Mouse (Mus musculus) heart, embryonic 11.5 days (tissue): ENCODE measurements around the gene Osgin1. TPM values are rescaled to one million over a fixed set of nuclear protein-coding genes. Genes with fewer than 3 reads are reported as not detected.

Experiments used
- ATAC-seq: fragments of 200-750 bp; cut with Nextera tagmentation; replicated peaks from 2 replicates; pipeline ENCODE4 v1.8.0; 2017; ENCODE audit warnings: moderate library complexity; ENCODE audit not compliant: insufficient number of reproducible peaks, low FRiP score, low TSS enrichment
- H3K27ac ChIP-seq: fragments of 300-500 bp; sonication (generic); 2 replicates; pipeline ENCODE4 v1.5.1; 2014; ENCODE audit warnings: mild to moderate bottlenecking, low read depth, low read length
- H3K27me3 ChIP-seq: fragments of 300-500 bp; sonication (generic); 2 replicates; pipeline ENCODE4 v1.6.1; 2014; ENCODE audit warnings: mild to moderate bottlenecking, low read length, mixed read lengths; ENCODE audit not compliant: control insufficient read depth, insufficient read depth
- H3K36me3 ChIP-seq: fragments of 300-500 bp; sonication (generic); 2 replicates; pipeline ENCODE4 v1.6.1; 2014; ENCODE audit warnings: mild to moderate bottlenecking, low read length, moderate library complexity, mixed read lengths; ENCODE audit not compliant: control insufficient read depth, insufficient read depth
- H3K4me1 ChIP-seq: fragments of 300-500 bp; sonication (generic); 2 replicates; pipeline ENCODE4 v1.6.1; 2014; ENCODE audit warnings: low read length; ENCODE audit not compliant: control insufficient read depth, insufficient read depth
- H3K4me2 ChIP-seq: fragments of 300-500 bp; sonication (generic); 2 replicates; pipeline ENCODE4 v1.6.1; 2014; ENCODE audit warnings: mild to moderate bottlenecking, moderate library complexity
- H3K4me3 ChIP-seq: fragments of 300-500 bp; sonication (generic); 2 replicates; pipeline ENCODE4 v1.5.1; 2014; ENCODE audit warnings: low read depth, low read length
- H3K9ac ChIP-seq: fragments of 300-500 bp; sonication (generic); 2 replicates; pipeline ENCODE4 v1.6.1; 2014; ENCODE audit warnings: mild to moderate bottlenecking, low read depth, low read length, moderate library complexity
- H3K9me3 ChIP-seq: fragments of 300-500 bp; sonication (generic); replicated peaks from 2 replicates; pipeline ENCODE4 v1.6.1; 2016; ENCODE audit warnings: low read length; ENCODE audit not compliant: control insufficient read depth
- WGBS: fragments of 180-500 bp; shearing (Covaris S2); extraction: QIAGEN DNeasy Blood & Tissue Kit; methylation state at CpG from one replicate; pipeline ENCODE4 v1.1.7; 2014; ENCODE audit not compliant: insufficient replicate concordance; 5-methylcytosine and 5-hydroxymethylcytosine counted together
- polyA plus RNA-seq: library from polyadenylated mRNA; unstranded; fragments of >200 nt; fragmentation: Nextera tagmentation; extraction: Ambion mirVana; gene quantifications from 2 replicates; pipeline ENCODE4 v1.2.1, GENCODE M21; 2014

Gene Osgin1
- polyA plus RNA-seq, 1 experiment from 2014 or later = 0.94 TPM

DNA sequence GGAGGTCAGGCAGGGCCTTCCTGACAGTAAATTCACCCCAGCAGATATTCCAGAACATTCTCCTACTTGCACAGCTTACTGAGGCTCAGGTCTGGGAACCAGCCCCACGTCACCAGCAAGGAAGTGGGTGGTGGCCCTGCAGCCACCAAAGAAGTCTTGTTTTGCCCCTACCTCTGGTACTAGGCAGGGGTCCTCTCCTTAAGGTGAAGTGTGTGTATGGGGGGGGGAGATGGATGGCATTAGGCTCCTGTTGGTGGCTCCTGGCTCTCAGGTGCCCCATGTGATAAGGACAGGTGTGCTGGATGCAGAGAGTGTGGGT, 7.0 kb downstream of the Osgin1 start:
- Histone ChIP-seq H3K27me3 (peaks cover 26% of the 10 kb centered on the region), H3K4me2 (peak overlapping the region; percentile 48; the same call in 1 of the 2 replicates), H3K4me1 (peaks cover 9% of the 10 kb centered on the region; the same call in 1 of the 2 replicates), H3K27ac (no peak overlapping the region), H3K36me3 (no peaks in the 10 kb centered on the region), H3K9ac (no peak overlapping the region), H3K4me3 (no peak overlapping the region), H3K9me3 (no peaks in the 10 kb centered on the region)
- 48% methylated on average over 1 of the region's 1 CpGs for WGBS
- ATAC-seq = no peak

DNA sequence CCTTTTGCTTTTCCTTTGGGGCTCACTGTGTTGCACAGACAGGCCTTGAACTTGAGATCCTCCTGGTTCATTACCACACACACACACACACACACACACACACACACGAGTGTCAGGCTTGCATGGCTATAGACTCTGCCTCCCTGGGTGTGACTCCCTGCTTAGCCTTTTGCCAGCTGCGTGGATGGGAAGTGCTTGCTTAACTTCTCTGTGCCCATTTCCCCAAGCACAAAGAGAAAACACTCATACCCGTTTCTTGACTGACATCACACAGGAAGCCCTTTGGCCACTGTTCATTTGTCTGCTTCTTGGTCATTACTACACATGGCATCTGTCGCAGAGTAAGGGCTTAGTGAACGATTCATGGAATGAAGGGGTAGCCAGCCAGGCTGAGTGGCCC, 8.1 kb downstream of the Osgin1 start:
- H3K27me3 ChIP-seq = peaks cover 31% of the 10 kb centered on the region
- no peak overlapping the region for H3K4me2 ChIP-seq
- H3K9ac ChIP-seq = no peak overlapping the region
- H3K36me3 ChIP-seq = no peaks in the 10 kb centered on the region
- no peak for ATAC-seq
- peaks cover 6% of the 10 kb centered on the region; the same call in 1 of the 2 replicates for H3K4me1 ChIP-seq
- no peaks in the 10 kb centered on the region for H3K9me3 ChIP-seq
- no peak overlapping the region for H3K4me3 ChIP-seq
- no peak overlapping the region for H3K27ac ChIP-seq
- WGBS = 60% methylated on average over 5 of the region's 5 CpGs

DNA sequence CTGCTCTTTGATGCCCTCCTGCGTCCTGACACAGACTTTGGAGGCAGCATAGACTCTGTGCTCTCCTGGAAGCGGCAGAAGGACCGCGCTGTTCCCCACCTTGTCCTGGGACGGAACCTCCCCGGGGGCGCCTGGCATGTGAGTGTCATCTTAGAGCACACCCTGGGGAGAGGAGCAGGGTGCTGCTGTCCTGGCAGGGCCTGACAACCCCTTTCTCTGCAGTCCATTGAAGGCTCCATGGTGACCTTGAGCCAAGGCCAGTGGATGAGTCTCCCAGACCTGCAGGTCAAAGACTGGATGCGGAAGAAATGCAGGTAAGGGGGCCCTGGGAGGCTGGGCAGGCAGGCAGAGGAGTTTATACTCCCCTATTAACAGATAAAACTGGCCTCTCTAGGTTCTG, 9.0 kb downstream of the Osgin1 start:
- Histone ChIP-seq H3K36me3 (no peaks in the 10 kb centered on the region), H3K27ac (no peak overlapping the region), H3K4me1 (0 out of 2 replicates have a peak, but pooled peaks cover 2% of the 10 kb centered on the region), H3K4me2 (no peak overlapping the region), H3K4me3 (no peak overlapping the region), H3K27me3 (peaks cover 40% of the 10 kb centered on the region), H3K9ac (no peak overlapping the region), H3K9me3 (no peaks in the 10 kb centered on the region)
- no peak for ATAC-seq
- 91% methylated on average over 8 of the region's 8 CpGs for WGBS

DNA sequence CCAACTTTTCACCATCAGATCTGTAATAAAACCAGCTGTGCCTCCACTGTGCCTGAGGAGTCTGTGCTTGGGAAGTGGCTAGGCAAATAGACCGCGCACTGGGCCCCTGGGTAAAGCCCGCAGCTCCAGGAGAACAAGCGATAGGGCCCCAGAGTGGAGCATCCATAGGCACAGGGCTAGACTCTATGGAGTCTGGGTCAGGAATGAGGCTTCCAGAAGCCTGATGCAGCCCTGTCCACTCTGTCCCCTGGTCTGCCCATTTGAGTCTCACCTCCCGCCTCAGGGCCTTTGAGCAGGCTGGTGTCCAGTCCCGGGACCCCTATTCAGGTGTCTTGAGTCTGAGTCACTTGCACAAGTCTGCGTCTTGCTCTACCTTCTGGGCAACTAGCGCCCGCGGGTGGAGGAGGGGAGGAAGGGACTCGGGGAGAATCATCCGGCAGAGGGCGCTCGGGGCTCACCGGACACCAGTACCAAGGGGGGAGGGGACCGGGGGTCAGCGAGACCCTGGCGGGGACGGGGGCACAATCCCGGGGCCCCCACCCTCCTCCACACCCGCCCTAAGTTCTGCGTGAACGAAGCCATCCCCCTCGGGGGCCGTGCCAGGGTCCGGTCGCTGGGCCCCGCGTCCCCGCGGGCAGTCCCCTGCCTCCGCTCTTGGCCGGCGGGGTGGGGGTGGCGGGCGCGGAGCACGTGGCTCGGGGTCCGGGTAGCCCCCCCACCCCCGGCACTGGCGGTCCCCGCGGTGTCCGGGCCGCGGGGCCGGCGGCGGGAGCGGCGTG, 12.5 kb downstream of the Osgin1 start, which contains the start of gene Necab2:
TSS of gene Necab2 (plus strand) at position 509 of the 779 bp plus-strand sequence.
- Histone ChIP-seq H3K36me3 (no peaks in the 10 kb centered on the region), H3K9me3 (no peaks in the 10 kb centered on the region), H3K27me3 (peaks cover 66% of the 10 kb centered on the region), H3K4me2 (peak within 1 kb of the TSS; percentile 95), H3K4me1 (0 out of 2 replicates have a peak, but pooled peaks cover 2% of the 10 kb centered on the region), H3K9ac (peak within 1 kb of the TSS; percentile 73), H3K27ac (no peak within 1 kb of the TSS), H3K4me3 (peak within 1 kb of the TSS; percentile 65)
- no peak; the same call in 1 of the 2 replicates for ATAC-seq
- whole genome bisulfite sequencing = 2% methylated on average over 38 of the region's 52 CpGs

DNA sequence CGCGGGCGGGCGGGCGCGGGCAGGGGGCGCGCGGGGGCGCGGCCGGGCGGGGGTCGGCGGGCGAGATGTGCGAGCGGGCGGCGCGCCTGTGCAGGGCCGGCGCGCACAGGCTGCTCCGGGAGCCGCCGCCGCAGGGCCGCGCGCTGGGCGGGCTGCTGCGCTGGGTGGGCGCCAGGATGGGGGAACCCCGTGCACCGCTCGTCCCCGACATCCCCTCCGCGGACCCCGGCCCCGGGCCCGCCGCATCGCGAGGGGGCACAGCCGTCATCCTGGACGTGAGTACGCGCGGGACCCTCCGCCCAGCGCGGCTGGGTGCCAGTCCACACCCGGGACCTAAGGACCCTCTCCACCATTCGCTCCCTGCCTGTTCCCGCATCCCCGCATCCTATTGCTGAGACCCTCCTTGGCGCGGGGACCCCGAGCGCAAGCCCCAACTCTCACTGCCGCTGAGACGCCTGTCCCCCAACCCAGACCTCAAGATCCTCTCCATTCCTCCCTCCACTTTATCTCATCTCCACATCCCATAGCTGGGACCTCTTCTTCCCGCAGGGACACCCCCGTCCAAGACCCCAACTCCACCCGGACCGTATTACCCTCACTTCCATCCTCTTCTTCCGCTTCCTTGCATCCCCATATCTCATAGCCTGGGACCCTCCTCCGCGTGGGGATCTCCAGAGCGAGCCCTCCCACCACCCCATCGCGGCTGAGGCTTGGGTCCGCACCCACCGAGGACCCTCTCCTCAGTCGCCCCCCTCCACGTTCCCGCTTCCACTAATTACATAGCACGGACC, 13.3 kb downstream of the Osgin1 start:
- WGBS = 2% methylated on average over 29 of the region's 80 CpGs
- Histone ChIP-seq H3K4me2 (peak overlapping the region; percentile 95), H3K4me3 (peak overlapping the region; percentile 65), H3K4me1 (0 out of 2 replicates have a peak, but pooled peaks cover 2% of the 10 kb centered on the region), H3K27ac (no peak overlapping the region), H3K9me3 (no peaks in the 10 kb centered on the region), H3K9ac (peak overlapping the region; percentile 73; the same call in 1 of the 2 replicates), H3K36me3 (no peaks in the 10 kb centered on the region), H3K27me3 (peaks cover 60% of the 10 kb centered on the region)
- ATAC-seq = no peak

DNA sequence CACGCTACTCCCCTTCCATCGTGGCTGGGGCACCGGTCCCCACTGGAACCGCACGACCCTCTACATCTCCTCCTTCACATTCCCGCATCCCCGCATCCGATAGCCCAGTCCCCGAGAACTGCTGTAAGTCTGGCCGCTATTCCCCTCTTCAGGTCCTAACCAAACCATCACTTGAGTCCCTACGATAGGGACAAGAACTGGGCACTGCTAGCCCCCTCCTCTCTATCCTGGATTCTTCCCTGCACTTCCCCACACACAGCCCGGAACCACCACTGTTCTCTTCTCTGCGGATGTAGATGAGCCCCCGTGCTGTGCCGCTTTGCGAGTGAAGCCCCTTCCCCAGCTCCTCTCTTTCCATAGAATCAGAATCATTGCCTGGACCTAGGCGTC, 13.9 kb downstream of the Osgin1 start:
- Histone ChIP-seq H3K9me3 (no peaks in the 10 kb centered on the region), H3K4me3 (peak overlapping the region; percentile 65), H3K4me1 (0 out of 2 replicates have a peak, but pooled peaks cover 2% of the 10 kb centered on the region), H3K36me3 (no peaks in the 10 kb centered on the region), H3K4me2 (peak overlapping the region; percentile 95), H3K9ac (no peak overlapping the region), H3K27me3 (peaks cover 59% of the 10 kb centered on the region), H3K27ac (no peak overlapping the region)
- WGBS = 2% methylated on average over 16 of the region's 17 CpGs
- no peak for ATAC-seq

DNA sequence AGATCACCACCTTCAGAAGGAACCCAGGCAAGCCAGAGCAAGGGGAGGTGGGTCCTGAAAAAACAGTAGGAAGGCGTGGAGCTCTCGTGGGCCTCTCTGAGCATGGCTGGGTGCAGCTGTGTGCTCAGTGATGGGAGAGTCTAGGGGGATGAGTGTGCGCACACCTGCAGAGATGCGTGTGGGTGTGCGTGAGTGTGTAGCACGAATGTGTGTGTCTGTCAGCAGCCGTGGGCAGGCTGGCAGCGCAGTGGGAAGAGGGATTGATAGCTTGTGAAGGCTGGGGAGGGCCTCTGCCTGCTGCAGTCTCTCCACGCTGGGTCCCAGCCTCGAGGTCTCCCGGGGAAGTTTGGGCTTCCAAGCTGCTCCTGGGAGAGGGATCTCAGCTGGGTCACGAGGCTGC, 15.7 kb downstream of the Osgin1 start:
- Histone ChIP-seq H3K36me3 (no peaks in the 10 kb centered on the region), H3K4me1 (0 out of 2 replicates have a peak, but pooled peaks cover 2% of the 10 kb centered on the region), H3K4me3 (no peak overlapping the region), H3K27ac (no peak overlapping the region), H3K9ac (no peak overlapping the region), H3K9me3 (no peaks in the 10 kb centered on the region), H3K4me2 (no peak overlapping the region), H3K27me3 (peaks cover 58% of the 10 kb centered on the region)
- WGBS = 71% methylated on average over 12 of the region's 12 CpGs
- no peak for ATAC-seq

DNA sequence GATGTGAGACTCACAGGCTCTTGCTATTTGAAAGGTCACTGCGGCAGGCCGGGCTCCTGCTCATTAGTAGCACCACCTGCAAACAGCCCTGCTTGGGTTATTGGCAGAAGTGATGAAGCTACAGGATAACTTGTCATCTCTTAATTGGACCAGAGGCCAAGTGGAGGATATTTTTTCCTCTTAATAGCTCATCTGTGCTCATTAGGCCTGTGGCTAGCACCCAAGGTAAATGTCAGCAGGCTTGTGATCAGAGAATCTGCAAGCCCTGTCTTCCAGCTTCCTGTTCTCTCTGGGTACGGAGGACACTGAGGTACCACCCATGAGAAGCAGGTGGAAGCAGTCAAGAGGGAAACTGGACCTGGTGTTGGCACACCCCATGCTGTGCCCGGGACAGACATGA, 17.2 kb downstream of the Osgin1 start:
- Histone ChIP-seq H3K9me3 (no peaks in the 10 kb centered on the region), H3K4me2 (no peak overlapping the region), H3K36me3 (no peaks in the 10 kb centered on the region), H3K4me3 (no peak overlapping the region), H3K9ac (no peak overlapping the region), H3K27ac (no peak overlapping the region), H3K27me3 (peaks cover 44% of the 10 kb centered on the region), H3K4me1 (peaks cover 5% of the 10 kb centered on the region; the same call in 1 of the 2 replicates)
- 90% methylated on average over 4 of the region's 4 CpGs for WGBS
- ATAC-seq = no peak
